Mouse (Mus musculus) intestine, embryonic 15.5 days (tissue): ENCODE data around the gene Morf4l2. TPM values are rescaled to one million over a fixed set of nuclear protein-coding genes. Genes with fewer than 3 reads are reported as not detected.
"Not testable (repeated sequence)": the region's sequence is repeated elsewhere in the genome, so short reads cannot be mapped to it uniquely, and the experiment has no call there.

Source experiments
- ATAC-seq: fragments of 200-750 bp; cut with Nextera tagmentation; 2 replicates; pipeline ENCODE4 v1.8.0; 2017; ENCODE audit warnings: moderate TSS enrichment, moderate library complexity
- H3K27ac ChIP-seq: fragments of 300-500 bp; sonication (generic); 2 replicates; pipeline ENCODE4 v1.5.1; 2015; ENCODE audit warnings: mild to moderate bottlenecking, inconsistent platforms
- H3K27me3 ChIP-seq: fragments of 300-500 bp; sonication (generic); replicated peaks from 2 replicates; pipeline ENCODE4 v1.6.1; 2015; ENCODE audit warnings: inconsistent platforms
- H3K36me3 ChIP-seq: fragments of 300-500 bp; sonication (generic); 2 replicates; pipeline ENCODE4 v1.6.1; 2015; ENCODE audit warnings: inconsistent platforms
- H3K4me1 ChIP-seq: fragments of 300-500 bp; sonication (generic); replicated peaks from 2 replicates; pipeline ENCODE4 v1.6.1; 2015; ENCODE audit warnings: inconsistent platforms
- H3K4me2 ChIP-seq: fragments of 300-500 bp; sonication (generic); replicated peaks from 2 replicates; pipeline ENCODE4 v1.6.1; 2015; ENCODE audit warnings: mild to moderate bottlenecking, inconsistent platforms
- H3K4me3 ChIP-seq: fragments of 300-500 bp; sonication (generic); replicated peaks from 2 replicates; pipeline ENCODE4 v1.5.1; 2015; ENCODE audit warnings: inconsistent platforms
- H3K9ac ChIP-seq: fragments of 300-500 bp; sonication (generic); 2 replicates; pipeline ENCODE4 v1.6.1; 2015; ENCODE audit warnings: inconsistent platforms
- H3K9me3 ChIP-seq: fragments of 300-500 bp; sonication (generic); 2 replicates; pipeline ENCODE4 v1.6.1; 2016; ENCODE audit warnings: inconsistent platforms
- WGBS: fragments of 180-500 bp; shearing (Covaris S2); methylation state at CpG from one replicate; pipeline ENCODE4 v1.1.7; 2015; 5-methylcytosine and 5-hydroxymethylcytosine counted together
- polyA plus RNA-seq: library from polyadenylated mRNA; unstranded; fragments of >200 nt; fragmentation: Nextera tagmentation; extraction: Ambion mirVana; gene quantifications from 2 replicates; pipeline ENCODE4 v1.2.1, GENCODE M21; 2015

Gene Morf4l2
- polyA plus RNA-seq, 1 experiment from 2014 or later, result 480 TPM

DNA sequence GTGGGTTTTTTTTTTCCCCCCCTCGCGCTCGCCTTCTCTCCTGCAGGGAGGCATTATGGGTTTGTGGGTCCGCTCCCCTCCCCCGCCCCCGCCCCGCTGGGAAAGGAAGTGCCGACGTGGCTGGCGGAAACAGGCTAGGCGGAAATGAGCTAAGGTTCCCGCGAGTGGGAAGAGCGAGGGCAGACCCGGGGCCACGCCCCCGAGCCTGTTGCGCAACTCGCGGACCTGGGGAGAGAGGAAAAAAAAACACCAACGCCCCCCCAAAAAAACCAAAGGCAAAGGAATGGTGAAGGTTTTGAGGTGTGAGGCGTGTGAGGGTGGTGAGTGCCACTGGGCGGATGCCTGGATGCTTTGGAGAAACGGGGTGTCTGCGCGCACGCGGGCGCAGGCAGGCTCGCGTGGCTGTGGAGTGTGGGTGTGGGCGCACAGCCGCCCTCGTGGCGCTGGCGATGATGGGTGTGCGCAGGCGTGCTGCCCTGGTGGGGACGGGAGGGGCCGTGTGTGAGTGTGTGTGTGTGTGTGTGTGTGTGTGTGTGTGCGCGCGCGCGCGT lies 1.8 kb downstream of the Morf4l2 start:
- WGBS, result 19% methylated on average over 46 of the region's 46 CpGs
- H3K4me2 ChIP-seq, result peak overlapping the region; percentile 48
- no peaks in the 10 kb centered on the region for H3K27me3 ChIP-seq
- no peaks in the 10 kb centered on the region for H3K9me3 ChIP-seq
- H3K9ac ChIP-seq, result peak overlapping the region; percentile 53
- no peaks in the 10 kb centered on the region for H3K36me3 ChIP-seq
- peak overlapping the region; percentile 88 for H3K27ac ChIP-seq
- no peaks in the 10 kb centered on the region for H3K4me1 ChIP-seq
- H3K4me3 ChIP-seq, result peak overlapping the region; percentile 44
- ATAC-seq, result peak; percentile 88

DNA sequence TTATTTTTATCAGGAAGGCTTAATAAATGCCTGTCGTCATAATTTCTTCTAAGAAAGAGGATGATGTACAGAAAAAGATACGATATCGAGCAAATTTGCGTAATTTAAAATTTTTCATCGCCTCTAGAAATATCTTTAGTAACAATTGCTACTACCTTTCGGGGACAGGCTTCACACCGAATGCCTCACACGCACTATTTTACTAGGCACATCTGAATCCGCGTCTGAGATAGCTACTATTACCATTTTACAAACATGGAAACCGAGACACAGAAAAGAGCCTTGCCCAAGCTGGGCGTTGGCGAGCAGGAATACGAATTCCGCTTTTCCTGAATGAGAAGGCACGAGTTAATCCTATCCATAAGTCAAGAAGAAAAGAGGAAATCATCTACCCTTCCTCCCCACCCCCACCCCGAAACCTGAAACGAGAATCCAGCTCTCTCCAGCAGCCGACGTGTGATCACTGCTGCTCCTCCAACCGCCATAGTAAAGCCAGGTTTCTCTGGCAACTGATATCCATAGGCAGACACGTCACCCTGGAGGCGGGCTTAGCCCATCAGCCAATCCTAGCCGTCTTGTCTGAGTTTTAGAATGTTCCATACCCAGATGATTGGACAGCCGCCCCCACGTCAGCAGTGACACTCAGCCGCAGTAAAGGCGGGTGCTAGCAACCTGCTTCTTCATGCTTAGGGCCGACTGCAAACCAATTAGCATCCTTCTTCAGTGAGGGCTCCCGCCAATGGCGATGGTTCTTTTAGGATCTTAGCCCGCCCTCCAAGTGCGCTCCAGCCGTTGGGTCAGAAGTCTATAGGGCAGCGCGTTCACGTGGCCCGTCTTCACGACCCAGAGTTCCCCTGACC lies 2.5 kb downstream of the Morf4l2 start:
- H3K9ac ChIP-seq, result peak overlapping the region; percentile 47
- peak; percentile 97 for ATAC-seq
- H3K4me1 ChIP-seq, result no peaks in the 10 kb centered on the region
- no peaks in the 10 kb centered on the region for H3K27me3 ChIP-seq
- H3K9me3 ChIP-seq, result no peaks in the 10 kb centered on the region
- peak overlapping the region; percentile 88 for H3K27ac ChIP-seq
- WGBS, result 22% methylated on average over 39 of the region's 39 CpGs
- no peaks in the 10 kb centered on the region for H3K36me3 ChIP-seq
- H3K4me2 ChIP-seq, result no peak overlapping the region
- peak overlapping the region; percentile 45 for H3K4me3 ChIP-seq

DNA sequence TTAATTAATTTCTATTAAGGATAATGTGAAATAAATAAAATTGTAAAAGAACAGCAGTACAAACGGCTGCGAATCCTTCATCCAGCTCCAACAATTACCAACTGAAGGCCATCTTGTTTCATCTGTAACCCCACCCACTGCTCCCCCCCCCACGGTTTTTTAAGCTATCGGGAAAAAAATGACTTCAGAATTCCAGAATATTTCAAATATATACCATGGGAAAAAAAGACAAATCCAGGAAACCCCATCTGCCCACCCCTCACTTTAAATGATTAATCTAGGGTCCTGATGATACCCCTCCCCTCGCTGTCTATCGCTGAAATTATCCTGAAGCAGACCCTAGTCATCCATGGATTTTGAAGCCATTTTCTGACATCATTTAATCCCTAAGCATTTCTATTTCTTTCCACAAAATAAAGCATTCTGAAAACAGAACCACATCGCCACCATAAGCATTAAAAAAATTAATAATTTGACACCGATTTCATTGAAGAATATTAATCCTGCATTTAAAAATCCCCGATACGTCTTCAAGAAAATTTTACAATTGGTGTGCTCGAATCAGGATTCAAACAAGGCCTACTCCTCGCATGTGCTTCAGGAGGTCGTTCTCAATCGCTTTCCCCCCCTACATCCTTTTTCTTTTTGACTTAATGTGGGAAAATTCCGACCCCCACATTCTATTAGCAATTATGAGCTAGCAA lies 3.3 kb downstream of the Morf4l2 start:
- WGBS, result 24% methylated on average over 15 of the region's 15 CpGs
- ATAC-seq, result no peak
- H3K27me3 ChIP-seq, result no peaks in the 10 kb centered on the region
- no peaks in the 10 kb centered on the region for H3K4me1 ChIP-seq
- H3K36me3 ChIP-seq, result no peaks in the 10 kb centered on the region
- H3K9me3 ChIP-seq, result no peaks in the 10 kb centered on the region
- H3K9ac ChIP-seq, result peak overlapping the region; percentile 47
- peak overlapping the region; percentile 45 for H3K4me3 ChIP-seq
- 0 out of 2 replicates have a peak overlapping the region, but pooled peaks have one; percentile 6 for H3K4me2 ChIP-seq
- no peak overlapping the region for H3K27ac ChIP-seq

DNA sequence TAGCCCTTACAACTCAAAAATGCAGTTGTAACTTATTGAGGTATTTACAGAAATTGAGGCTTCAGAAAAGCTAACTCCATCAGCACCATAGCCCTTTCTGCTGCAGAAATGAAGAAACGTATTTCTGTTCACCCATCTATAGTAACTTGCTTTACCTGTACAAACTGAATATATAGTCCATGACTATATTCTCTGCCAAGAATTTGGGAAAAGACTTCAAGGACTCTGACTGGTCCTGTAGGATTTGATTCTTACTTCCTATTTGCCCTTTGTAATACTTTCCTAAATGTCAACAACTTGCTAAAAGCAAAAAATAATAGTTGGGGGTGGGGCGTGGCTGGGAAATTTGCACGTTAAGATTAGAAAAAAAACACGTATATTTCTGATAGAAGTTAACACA lies 11.5 kb downstream of the Morf4l2 start:
- Histone ChIP-seq H3K4me3 (no peak overlapping the region), H3K36me3 (no peaks in the 10 kb centered on the region), H3K27ac (no peak overlapping the region), H3K9me3 (no peaks in the 10 kb centered on the region), H3K4me2 (no peak overlapping the region), H3K9ac (no peak overlapping the region), H3K4me1 (no peaks in the 10 kb centered on the region), H3K27me3 (no peaks in the 10 kb centered on the region)
- WGBS, result 85% methylated on average over 4 of the region's 4 CpGs
- no peak for ATAC-seq

DNA sequence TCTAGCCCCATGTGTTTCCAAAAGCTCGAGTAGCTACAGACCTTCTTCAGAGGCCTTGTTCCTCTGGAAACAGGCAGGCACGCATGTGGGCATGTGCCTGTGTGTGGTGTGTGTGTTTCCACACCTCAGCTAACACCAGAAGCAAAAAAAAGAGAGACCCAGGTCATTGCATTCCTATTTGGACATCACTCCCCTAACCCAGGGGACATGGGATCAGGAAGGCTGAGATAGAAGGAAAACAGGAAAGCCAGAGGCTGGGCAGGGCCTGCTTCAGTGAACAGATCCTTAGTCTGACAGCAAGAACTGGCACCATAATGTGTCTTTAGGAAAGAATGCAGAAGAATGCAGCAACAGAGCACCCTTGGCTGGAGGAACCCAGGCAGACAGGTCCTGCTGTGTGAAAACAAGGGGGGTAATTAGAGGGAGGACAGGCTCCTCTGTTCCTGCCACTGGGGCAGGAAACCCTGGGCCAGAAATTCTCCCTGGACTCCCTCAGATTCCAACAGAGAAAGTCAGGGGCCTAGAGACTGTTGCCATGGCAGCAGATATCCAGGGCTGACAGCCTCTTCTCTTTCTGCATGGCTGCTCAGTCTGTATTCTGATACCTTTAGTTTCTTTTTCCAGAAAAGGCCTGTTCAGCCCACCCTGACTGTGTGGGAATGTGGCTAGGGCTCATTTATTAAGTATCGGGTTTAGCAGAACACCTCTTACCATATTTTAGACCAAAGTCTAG lies 28.6 kb downstream of the Morf4l2 start:
- H3K9me3 ChIP-seq, H3K4me1 ChIP-seq, H3K27ac ChIP-seq, H3K4me2 ChIP-seq, H3K27me3 ChIP-seq, H3K4me3 ChIP-seq, ATAC-seq, H3K9ac ChIP-seq, H3K36me3 ChIP-seq: not testable (repeated sequence)
- 67% methylated on average over 3 of the region's 3 CpGs for WGBS

DNA sequence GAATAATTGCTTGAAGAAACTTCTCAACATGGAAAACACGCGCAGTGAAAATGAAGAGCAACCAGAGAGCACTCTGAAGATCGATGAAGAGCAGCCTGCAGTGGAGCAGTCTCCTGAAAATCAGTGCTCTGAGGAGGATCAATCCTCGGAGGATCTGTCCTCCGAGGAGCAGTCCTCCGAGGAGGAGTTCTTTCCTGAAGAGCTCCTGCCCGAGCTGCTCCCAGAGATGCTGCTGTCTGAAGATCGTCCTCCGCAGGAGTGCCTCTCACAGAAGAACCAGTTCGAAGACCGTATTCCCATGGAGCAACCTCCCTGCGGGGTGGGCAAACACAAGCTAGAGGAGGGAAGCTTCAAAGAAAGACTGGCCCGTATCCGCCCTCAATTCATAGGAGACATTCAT lies 34.7 kb downstream of the Morf4l2 start:
- Histone ChIP-seq H3K27ac (peak overlapping the region; percentile 51; the same call in 1 of the 2 replicates), H3K4me1 (no peaks in the 10 kb centered on the region), H3K9ac (peak overlapping the region; percentile 39; the same call in 1 of the 2 replicates), H3K36me3 (no peaks in the 10 kb centered on the region), H3K9me3 (no peaks in the 10 kb centered on the region), H3K4me2 (peak overlapping the region; percentile 56), H3K27me3 (no peaks in the 10 kb centered on the region), H3K4me3 (peak overlapping the region; percentile 45)
- peak; percentile 28; the same call in 1 of the 2 replicates for ATAC-seq
- WGBS, result 29% methylated on average over 14 of the region's 14 CpGs

DNA sequence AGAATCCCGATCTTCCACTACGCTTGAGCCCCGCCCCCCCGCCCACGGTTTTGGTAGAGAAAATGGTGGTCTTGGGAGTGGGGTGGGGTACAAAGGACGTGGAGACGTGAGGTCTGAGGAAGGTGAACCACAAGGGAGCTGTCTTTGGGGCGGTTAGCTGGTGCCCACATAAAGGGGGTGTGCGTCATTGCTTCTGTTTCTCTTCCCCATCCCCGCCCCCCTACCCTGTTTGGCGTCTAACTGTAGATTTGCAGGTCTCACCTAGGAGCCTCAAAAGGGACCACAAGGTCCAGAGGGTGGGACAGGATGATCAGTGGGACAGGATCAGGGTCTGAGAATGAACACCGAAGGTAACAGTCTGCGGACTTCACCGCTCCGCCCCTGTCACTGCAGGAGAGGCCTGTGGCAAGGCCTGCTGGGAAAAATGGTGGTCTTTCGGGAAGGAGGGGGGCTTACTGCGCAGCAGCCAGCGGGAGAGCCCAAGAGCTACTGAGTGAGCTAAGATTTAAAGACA lies 35.3 kb downstream of the Morf4l2 start:
- Histone ChIP-seq H3K9ac (peak overlapping the region; percentile 39), H3K27me3 (no peaks in the 10 kb centered on the region), H3K36me3 (no peaks in the 10 kb centered on the region), H3K4me1 (no peaks in the 10 kb centered on the region), H3K9me3 (no peaks in the 10 kb centered on the region), H3K4me2 (peak overlapping the region; percentile 56), H3K4me3 (peak overlapping the region; percentile 45), H3K27ac (peak overlapping the region; percentile 51)
- ATAC-seq, result peak; percentile 85
- WGBS, result 11% methylated on average over 16 of the region's 18 CpGs

DNA sequence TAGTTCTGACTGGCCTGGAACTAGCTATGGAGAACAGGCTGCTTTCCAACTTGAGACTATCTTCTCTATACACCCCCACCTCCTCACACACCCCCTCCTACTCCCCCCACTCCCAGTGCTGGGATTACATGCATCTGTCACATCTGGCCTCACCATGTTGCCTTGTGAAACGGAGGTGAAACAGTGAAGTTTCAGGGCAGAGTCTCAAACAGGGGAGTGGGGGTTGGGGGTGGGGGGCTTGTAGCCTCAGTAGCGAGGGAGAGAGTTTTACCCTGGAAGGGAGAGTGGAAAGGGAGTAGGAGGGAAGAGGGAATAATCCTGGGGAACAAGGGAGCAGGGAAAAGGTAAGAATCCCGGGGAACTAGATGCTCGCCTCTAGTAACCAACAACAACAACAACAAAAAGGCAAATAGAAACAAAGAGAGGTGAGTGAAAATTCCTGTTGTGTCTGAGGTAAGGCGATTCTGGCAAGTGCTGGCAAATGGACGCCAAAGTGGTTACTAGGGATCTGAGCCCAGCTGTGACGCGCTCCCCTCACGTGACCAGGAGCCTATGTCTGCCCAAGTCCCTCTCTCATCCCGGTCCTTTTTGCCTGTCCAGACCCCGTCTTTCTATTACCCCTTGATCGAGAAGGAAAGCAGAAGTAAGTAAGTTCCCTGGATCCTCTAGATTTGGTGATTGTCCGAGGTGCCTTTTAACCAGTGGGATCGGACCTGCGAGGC lies 35.9 kb downstream of the Morf4l2 start, which contains the start of gene Tceal1:
Gene Tceal1 (plus strand): TSS at position 537 of the 722 bp plus-strand sequence.
- Histone ChIP-seq H3K9ac (peak within 1 kb of the TSS; percentile 39), H3K4me1 (no peaks in the 10 kb centered on the region), H3K9me3 (no peaks in the 10 kb centered on the region), H3K36me3 (no peaks in the 10 kb centered on the region), H3K27me3 (no peaks in the 10 kb centered on the region), H3K4me2 (peak within 1 kb of the TSS; percentile 56), H3K27ac (peak within 1 kb of the TSS; percentile 51), H3K4me3 (peak within 1 kb of the TSS; percentile 45)
- ATAC-seq, result peak; percentile 95
- 27% methylated on average over 15 of the region's 15 CpGs for WGBS

DNA sequence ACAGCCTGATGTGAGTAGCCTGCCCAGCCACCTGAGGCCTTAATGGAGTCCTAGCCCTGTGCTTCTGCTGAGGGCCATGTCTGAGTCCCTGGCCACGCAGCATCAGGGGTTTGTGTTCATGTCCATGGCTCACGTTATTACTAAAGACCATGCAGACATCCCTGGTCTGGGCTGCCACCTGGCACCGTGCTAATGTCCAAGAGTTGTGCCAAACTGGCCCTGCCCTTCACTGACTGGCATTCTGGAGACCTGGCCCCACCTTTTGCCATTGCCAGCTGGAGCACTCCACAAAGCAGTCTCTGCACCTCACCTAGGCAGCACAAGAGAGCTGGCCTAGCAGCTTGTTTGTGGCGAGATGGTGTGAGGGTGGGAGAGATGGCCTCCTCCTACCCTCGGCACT lies 50.3 kb downstream of the Morf4l2 start:
- Histone ChIP-seq H3K4me3 (no peak overlapping the region), H3K9ac (no peak overlapping the region), H3K9me3 (no peaks in the 10 kb centered on the region), H3K4me2 (no peak overlapping the region), H3K27me3 (no peaks in the 10 kb centered on the region), H3K27ac (no peak overlapping the region), H3K36me3 (no peaks in the 10 kb centered on the region), H3K4me1 (no peaks in the 10 kb centered on the region)
- 86% methylated on average over 5 of the region's 5 CpGs for whole genome bisulfite sequencing
- no peak for ATAC-seq

DNA sequence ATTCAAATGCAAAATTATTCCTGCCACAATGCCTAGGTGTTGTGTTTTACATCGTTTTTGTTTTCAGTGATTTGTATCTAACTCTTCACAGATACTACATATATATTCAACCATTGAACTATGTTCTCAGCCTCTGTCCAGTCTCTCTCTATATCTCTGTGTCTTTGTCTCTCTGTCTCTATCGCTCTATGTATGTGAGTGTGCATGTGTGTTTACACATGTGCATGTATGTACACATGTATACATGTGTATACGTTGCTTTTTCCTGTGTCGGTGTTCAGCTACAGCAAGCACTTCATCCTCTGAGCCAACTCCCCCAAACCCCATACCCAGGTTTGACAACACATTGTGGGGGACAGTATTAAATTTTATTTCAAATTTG lies 51.2 kb downstream of the Morf4l2 start:
- no peaks in the 10 kb centered on the region for H3K36me3 ChIP-seq
- WGBS, result 88% methylated on average over 4 of the region's 4 CpGs
- H3K27ac ChIP-seq, result no peak overlapping the region
- ATAC-seq, result no peak
- no peak overlapping the region for H3K9ac ChIP-seq
- H3K9me3 ChIP-seq, result no peaks in the 10 kb centered on the region
- H3K4me1 ChIP-seq, result no peaks in the 10 kb centered on the region
- no peak overlapping the region for H3K4me3 ChIP-seq
- no peaks in the 10 kb centered on the region for H3K27me3 ChIP-seq
- no peak overlapping the region for H3K4me2 ChIP-seq

DNA sequence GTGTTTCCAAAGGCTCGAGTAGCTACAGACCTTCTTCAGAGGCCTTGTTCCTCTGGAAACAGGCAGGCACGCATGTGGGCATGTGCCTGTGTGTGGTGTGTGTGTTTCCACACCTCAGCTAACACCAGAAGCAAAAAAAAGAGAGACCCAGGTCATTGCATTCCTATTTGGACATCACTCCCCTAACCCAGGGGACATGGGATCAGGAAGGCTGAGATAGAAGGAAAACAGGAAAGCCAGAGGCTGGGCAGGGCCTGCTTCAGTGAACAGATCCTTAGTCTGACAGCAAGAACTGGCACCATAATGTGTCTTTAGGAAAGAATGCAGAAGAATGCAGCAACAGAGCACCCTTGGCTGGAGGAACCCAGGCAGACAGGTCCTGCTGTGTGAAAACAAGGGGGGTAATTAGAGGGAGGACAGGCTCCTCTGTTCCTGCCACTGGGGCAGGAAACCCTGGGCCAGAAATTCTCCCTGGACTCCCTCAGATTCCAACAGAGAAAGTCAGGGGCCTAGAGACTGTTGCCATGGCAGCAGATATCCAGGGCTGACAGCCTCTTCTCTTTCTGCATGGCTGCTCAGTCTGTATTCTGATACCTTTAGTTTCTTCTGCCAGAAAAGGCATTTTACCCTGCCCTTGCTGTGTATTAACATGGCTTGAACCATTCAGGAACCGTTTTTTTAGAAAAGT lies 51.7 kb downstream of the Morf4l2 start:
- ATAC-seq, H3K27ac ChIP-seq, H3K4me3 ChIP-seq, H3K27me3 ChIP-seq, H3K9ac ChIP-seq, H3K36me3 ChIP-seq, H3K4me2 ChIP-seq, H3K9me3 ChIP-seq, H3K4me1 ChIP-seq: not testable (repeated sequence)
- WGBS, result 55% methylated on average over 3 of the region's 3 CpGs
